Mouse (Mus musculus) heart, postnatal 0 days (tissue): ENCODE measurements at regions not wholly inside any gene's neighbourhood (a gene's known extent, or its start where the extent isn't known, plus 50 kb on each side); places are given as distances from the start of the nearest gene placed in this dataset.

Experiments
- ATAC-seq: fragments of 200-750 bp; cut with Nextera tagmentation; 2 replicates; pipeline ENCODE4 v1.8.0; 2017; ENCODE audit warnings: low read depth, moderate number of reproducible peaks, moderate library complexity; ENCODE audit not compliant: insufficient read depth
- DNase-seq: peaks from one replicate; pipeline ENCODE4 v3.0.0-alpha.2; 2016; ENCODE audit warnings: low spot score
- H3K27ac ChIP-seq: fragments of 300-500 bp; sonication (generic); 2 replicates; pipeline ENCODE4 v1.5.1; 2014; ENCODE audit warnings: low read depth, mild to moderate bottlenecking
- H3K27me3 ChIP-seq: fragments of 300-500 bp; sonication (generic); 2 replicates; pipeline ENCODE4 v1.6.1; 2014; ENCODE audit warnings: low read length, mixed read lengths; ENCODE audit not compliant: control insufficient read depth, insufficient read depth
- H3K36me3 ChIP-seq: fragments of 300-500 bp; sonication (generic); replicated peaks from 2 replicates; pipeline ENCODE4 v1.6.1; 2014; ENCODE audit warnings: low read length, mixed read lengths; ENCODE audit not compliant: control insufficient read depth, insufficient read depth
- H3K4me1 ChIP-seq: fragments of 300-500 bp; sonication (generic); 2 replicates; pipeline ENCODE4 v1.6.1; 2014; ENCODE audit warnings: antibody characterized with exemption; ENCODE audit not compliant: control insufficient read depth, insufficient read depth
- H3K4me2 ChIP-seq: fragments of 300-500 bp; sonication (generic); 2 replicates; pipeline ENCODE4 v1.6.1; 2014; ENCODE audit warnings: low read depth, mild to moderate bottlenecking, low read length, moderate library complexity
- H3K4me3 ChIP-seq: fragments of 300-500 bp; sonication (generic); 2 replicates; pipeline ENCODE4 v1.5.1; 2014; ENCODE audit warnings: low read depth, low read length
- H3K9ac ChIP-seq: fragments of 300-500 bp; sonication (generic); replicated peaks from 2 replicates; pipeline ENCODE4 v1.6.1; 2014; ENCODE audit warnings: low read depth, low read length, mixed read lengths
- H3K9me3 ChIP-seq: fragments of 300-500 bp; sonication (generic); replicated peaks from 2 replicates; pipeline ENCODE4 v1.6.1; 2016; ENCODE audit warnings: low read length; ENCODE audit not compliant: control insufficient read depth
- CTCF ChIP-seq: IDR thresholded peaks from 2 replicates; pipeline ENCODE4 v1.5.1; 2016; ENCODE audit warnings: antibody characterized with exemption, control low read depth, low read depth
- EP300 ChIP-seq: IDR thresholded peaks from 2 replicates; pipeline ENCODE4 v1.6.1; 2016; ENCODE audit warnings: antibody characterized with exemption, low read depth
- WGBS: fragments of 180-500 bp; shearing (Covaris S2); extraction: QIAGEN DNeasy Blood & Tissue Kit; methylation state at CpG from one replicate; pipeline ENCODE4 v1.1.7; 2014; 5-methylcytosine and 5-hydroxymethylcytosine counted together

GRCm38 (mm10) chr2:51844831-51845230 lies 90.1 kb downstream of the Rbm43 start:
- TF ChIP-seq EP300: no peak
- Histone ChIP-seq H3K9ac (no peak overlapping the region), H3K4me3 (no peak overlapping the region), H3K9me3 (no peaks in the 10 kb centered on the region), H3K27ac (no peak overlapping the region), H3K4me2 (no peak overlapping the region), H3K36me3 (no peaks in the 10 kb centered on the region), H3K4me1 (no peaks in the 10 kb centered on the region), H3K27me3 (no peaks in the 10 kb centered on the region)
- 66% methylated on average over 8 of the region's 8 CpGs for WGBS
- ATAC-seq (no peak; the same call in 1 of the 2 replicates), DNase-seq (no peak)

DNA sequence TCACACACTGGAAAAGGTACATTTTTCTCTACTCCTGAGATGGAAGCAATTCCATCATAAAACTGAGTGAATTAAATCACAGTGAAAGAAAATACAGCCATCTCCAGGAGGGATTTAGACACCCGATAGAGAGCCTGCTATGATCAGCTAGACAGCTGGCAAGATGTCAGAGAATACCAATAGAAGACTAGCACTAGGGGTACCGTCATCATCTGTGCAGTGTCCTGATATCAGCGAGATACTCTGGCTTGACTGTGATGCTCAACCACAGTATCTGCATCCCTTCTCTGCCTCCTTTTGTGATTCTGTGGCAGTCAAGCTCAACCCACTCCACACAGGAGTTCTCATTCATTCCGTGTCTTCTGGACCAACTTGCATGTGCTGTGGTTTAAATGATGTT lies 87.4 kb downstream of the Rbm43 start:
- H3K9me3 ChIP-seq: no peaks in the 10 kb centered on the region
- DNase-seq: no peak
- no peak overlapping the region for H3K27ac ChIP-seq
- no peaks in the 10 kb centered on the region for H3K36me3 ChIP-seq
- no peak overlapping the region for H3K9ac ChIP-seq
- H3K4me1 ChIP-seq: no peaks in the 10 kb centered on the region
- H3K27me3 ChIP-seq: no peaks in the 10 kb centered on the region
- TF ChIP-seq CTCF: no peak
- TF ChIP-seq EP300: no peak
- WGBS: 66% methylated on average over 4 of the region's 4 CpGs
- H3K4me3 ChIP-seq: no peak overlapping the region
- ATAC-seq: no peak
- H3K4me2 ChIP-seq: no peak overlapping the region

GRCm38 (mm10) chr2:51847964-51848363 lies 87.0 kb downstream of the Rbm43 start:
- WGBS: 67% methylated on average over 6 of the region's 6 CpGs
- TF ChIP-seq EP300 (no peak), CTCF (no peak)
- no peak for DNase-seq

GRCm38 (mm10) chr2:51848491-51848890 lies 86.5 kb downstream of the Rbm43 start:
- no peak overlapping the region for H3K4me2 ChIP-seq
- ATAC-seq (no peak), DNase-seq (no peak)
- no peak overlapping the region for H3K4me3 ChIP-seq
- H3K27me3 ChIP-seq: no peaks in the 10 kb centered on the region
- no peak overlapping the region for H3K27ac ChIP-seq
- H3K9me3 ChIP-seq: no peaks in the 10 kb centered on the region
- H3K4me1 ChIP-seq: no peaks in the 10 kb centered on the region
- H3K9ac ChIP-seq: no peak overlapping the region
- WGBS: 61% methylated on average over 2 of the region's 2 CpGs
- no peaks in the 10 kb centered on the region for H3K36me3 ChIP-seq
- TF ChIP-seq CTCF (no peak), EP300 (no peak)

More at GRCm38 (mm10) chr2:51847964-51848363, 87.0 kb downstream of the Rbm43 start:
- Histone ChIP-seq H3K4me3 (no peak overlapping the region), H3K4me1 (no peaks in the 10 kb centered on the region), H3K9ac (no peak overlapping the region), H3K9me3 (no peaks in the 10 kb centered on the region), H3K4me2 (no peak overlapping the region), H3K27me3 (no peaks in the 10 kb centered on the region), H3K36me3 (no peaks in the 10 kb centered on the region), H3K27ac (no peak overlapping the region)
- no peak for ATAC-seq

DNA sequence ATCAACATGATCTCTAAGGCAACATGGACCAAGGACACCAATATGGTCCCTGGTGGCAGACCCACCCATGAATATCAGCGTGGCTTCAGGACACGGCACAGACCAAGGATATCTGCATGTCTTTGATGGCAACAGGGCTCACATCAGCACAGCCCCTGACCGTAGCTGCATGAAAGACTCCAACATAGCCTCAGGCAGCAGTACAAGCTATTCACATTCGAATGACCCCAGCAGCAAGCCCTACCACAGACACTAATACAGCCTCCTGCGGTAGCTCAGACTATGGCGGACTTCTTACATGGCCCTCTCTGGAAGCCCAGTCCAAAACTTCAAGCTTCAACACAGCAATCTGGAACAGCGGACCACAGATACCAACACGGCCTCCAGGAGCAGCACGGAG lies 84.4 kb downstream of the Rbm43 start:
- Histone ChIP-seq H3K9me3 (no peaks in the 10 kb centered on the region), H3K36me3 (no peaks in the 10 kb centered on the region), H3K4me2 (no peak overlapping the region), H3K9ac (no peak overlapping the region), H3K27ac (no peak overlapping the region), H3K4me1 (no peaks in the 10 kb centered on the region), H3K27me3 (no peaks in the 10 kb centered on the region), H3K4me3 (no peak overlapping the region)
- ATAC-seq (no peak), DNase-seq (no peak)
- TF ChIP-seq CTCF: no peak
- no peak for TF ChIP-seq EP300
- 87% methylated on average over 9 of the region's 9 CpGs for WGBS

DNA sequence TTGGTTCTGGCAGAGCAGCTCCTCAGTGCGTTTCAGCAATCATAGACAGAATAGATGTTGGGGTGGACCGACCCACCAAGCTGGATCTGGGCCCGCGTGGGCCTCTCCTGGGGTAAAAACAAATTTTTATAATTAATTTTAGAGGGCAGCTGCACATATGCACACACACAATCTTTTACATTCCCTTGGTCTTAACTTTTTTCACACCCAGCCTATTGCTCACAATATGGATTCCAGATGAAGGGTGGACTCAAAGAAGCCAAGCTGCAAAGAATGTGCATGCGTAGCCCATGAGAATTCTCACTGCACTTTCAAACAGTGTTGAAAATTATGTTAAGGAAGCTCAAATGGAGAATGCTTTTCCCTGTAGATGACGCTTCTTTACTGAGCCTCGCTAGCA lies 83.3 kb downstream of the Rbm43 start:
- no peaks in the 10 kb centered on the region for H3K4me1 ChIP-seq
- H3K27me3 ChIP-seq: no peaks in the 10 kb centered on the region
- TF ChIP-seq CTCF (no peak), EP300 (no peak)
- H3K4me3 ChIP-seq: no peak overlapping the region
- no peaks in the 10 kb centered on the region for H3K36me3 ChIP-seq
- no peak overlapping the region for H3K9ac ChIP-seq
- 88% methylated on average over 7 of the region's 7 CpGs for WGBS
- no peaks in the 10 kb centered on the region for H3K9me3 ChIP-seq
- DNase-seq (no peak), ATAC-seq (no peak)
- H3K4me2 ChIP-seq: no peak overlapping the region
- no peak overlapping the region for H3K27ac ChIP-seq
